Mouse (Mus musculus): Measurements from ENCODE around the gene Pxt1. TPM values are rescaled to one million over a fixed set of nuclear protein-coding genes. Genes with fewer than 3 reads are reported as not detected.
A peak's percentile ranks its signal among the peaks of the same experiment; 100 is the strongest.

Gene Pxt1
- polyA plus RNA-seq, 1 experiment from 2014 or later, result 0.16 TPM

- H3K4me3 ChIP-seq, result no peak overlapping the region
- no peaks in the 10 kb centered on the region for H3K36me3 ChIP-seq
- 93% methylated on average over 25 of the region's 25 CpGs for WGBS
- DNase-seq (ENCODE audit: low spot score), result no peak
- no peaks in the 10 kb centered on the region for H3K27me3 ChIP-seq (ENCODE audit: insufficient read depth, poor library complexity, severe bottlenecking)
- no peak overlapping the region for H3K27ac ChIP-seq
- H3K4me1 ChIP-seq (replicated peaks), result no peaks in the 10 kb centered on the region
- H3K9me3 ChIP-seq, result peaks cover 7% of the 10 kb centered on the region; the same call in 1 of the 2 replicates
Measured at GRCm38 (mm10) chr17:28940776-28941555, 2.7 kb downstream of the Pxt1 start.

- no peaks in the 10 kb centered on the region for H3K36me3 ChIP-seq
- no peak overlapping the region for H3K4me3 ChIP-seq
- no peaks in the 10 kb centered on the region for H3K4me1 ChIP-seq (replicated peaks)
- H3K27me3 ChIP-seq (ENCODE audit: insufficient read depth, poor library complexity, severe bottlenecking), result no peaks in the 10 kb centered on the region
- 82% methylated on average over 10 of the region's 10 CpGs for WGBS
- DNase-seq (ENCODE audit: low spot score), result peak; percentile 25
- no peak overlapping the region for H3K27ac ChIP-seq
- peaks cover 7% of the 10 kb centered on the region; the same call in 1 of the 2 replicates for H3K9me3 ChIP-seq
Measured at GRCm38 (mm10) chr17:28936622-28937345, 6.9 kb downstream of the Pxt1 start.

- Histone ChIP-seq H3K9me3 (peaks cover 7% of the 10 kb centered on the region; the same call in 1 of the 2 replicates), H3K36me3 (no peaks in the 10 kb centered on the region), H3K4me1 (replicated peaks) (0 out of 2 replicates have a peak, but pooled peaks cover 2% of the 10 kb centered on the region), H3K4me3 (no peak overlapping the region), H3K27ac (no peak overlapping the region), H3K27me3 (ENCODE audit: insufficient read depth, poor library complexity, severe bottlenecking) (no peaks in the 10 kb centered on the region)
- no peak for DNase-seq (ENCODE audit: low spot score)
- WGBS, result 87% methylated on average over 7 of the region's 7 CpGs
Measured at GRCm38 (mm10) chr17:28936133-28936532, 7.5 kb downstream of the Pxt1 start.

- no peaks in the 10 kb centered on the region for H3K36me3 ChIP-seq
- no peaks in the 10 kb centered on the region for H3K27me3 ChIP-seq (ENCODE audit: insufficient read depth, poor library complexity, severe bottlenecking)
- DNase-seq (ENCODE audit: low spot score), result no peak
- 79% methylated on average over 19 of the region's 19 CpGs for WGBS
- peaks cover 7% of the 10 kb centered on the region; the same call in 1 of the 2 replicates for H3K9me3 ChIP-seq
- H3K4me1 ChIP-seq (replicated peaks), result peaks cover 13% of the 10 kb centered on the region
- H3K27ac ChIP-seq, result no peak overlapping the region
- H3K4me3 ChIP-seq, result no peak overlapping the region
Measured at GRCm38 (mm10) chr17:28934120-28934916, 9.3 kb downstream of the Pxt1 start.

- Histone ChIP-seq H3K36me3 (no peaks in the 10 kb centered on the region), H3K9me3 (peaks cover 7% of the 10 kb centered on the region; the same call in 1 of the 2 replicates), H3K27me3 (ENCODE audit: insufficient read depth, poor library complexity, severe bottlenecking) (no peaks in the 10 kb centered on the region), H3K4me3 (no peak overlapping the region), H3K27ac (no peak overlapping the region), H3K4me1 (replicated peaks) (peaks cover 13% of the 10 kb centered on the region)
- no peak for DNase-seq (ENCODE audit: low spot score)
- WGBS, result 90% methylated on average over 4 of the region's 4 CpGs
Measured at GRCm38 (mm10) chr17:28932274-28932673, 11.4 kb downstream of the Pxt1 start.

- Histone ChIP-seq H3K4me1 (replicated peaks) (peaks cover 17% of the 10 kb centered on the region), H3K27ac (0 out of 2 replicates have a peak overlapping the region, but pooled peaks have one; percentile 88), H3K4me3 (no peak overlapping the region), H3K27me3 (ENCODE audit: insufficient read depth, poor library complexity, severe bottlenecking) (no peaks in the 10 kb centered on the region), H3K36me3 (no peaks in the 10 kb centered on the region), H3K9me3 (0 out of 2 replicates have a peak, but pooled peaks cover 1% of the 10 kb centered on the region)
- no peak for DNase-seq (ENCODE audit: low spot score)
- WGBS, result 93% methylated on average over 18 of the region's 18 CpGs
Measured at GRCm38 (mm10) chr17:28931436-28932211, 12.0 kb downstream of the Pxt1 start.

GRCm38 (mm10) chr17:28930392-28931074 is 13.1 kb downstream of the Pxt1 start:
- Histone ChIP-seq H3K36me3 (no peaks in the 10 kb centered on the region), H3K27me3 (ENCODE audit: insufficient read depth, poor library complexity, severe bottlenecking) (no peaks in the 10 kb centered on the region), H3K9me3 (no peaks in the 10 kb centered on the region), H3K4me3 (peak overlapping the region; percentile 33), H3K4me1 (replicated peaks) (peaks cover 27% of the 10 kb centered on the region), H3K27ac (peak overlapping the region; percentile 88)
- WGBS, result 28% methylated on average over 14 of the region's 14 CpGs
- peak; percentile 69 for DNase-seq (ENCODE audit: low spot score)

- H3K4me3 ChIP-seq, result no peak overlapping the region
- peaks cover 37% of the 10 kb centered on the region for H3K4me1 ChIP-seq (replicated peaks)
- no peak for DNase-seq (ENCODE audit: low spot score)
- 97% methylated on average over 4 of the region's 4 CpGs for WGBS
- no peaks in the 10 kb centered on the region for H3K27me3 ChIP-seq (ENCODE audit: insufficient read depth, poor library complexity, severe bottlenecking)
- H3K27ac ChIP-seq, result peak overlapping the region; percentile 88; the same call in 1 of the 2 replicates
- no peaks in the 10 kb centered on the region for H3K36me3 ChIP-seq
- H3K9me3 ChIP-seq, result no peaks in the 10 kb centered on the region
Measured at GRCm38 (mm10) chr17:28929369-28929768, 14.3 kb downstream of the Pxt1 start.

GRCm38 (mm10) chr17:28928004-28928403 is 15.6 kb downstream of the Pxt1 start:
- Histone ChIP-seq H3K36me3 (no peaks in the 10 kb centered on the region), H3K27ac (no peak overlapping the region), H3K4me1 (replicated peaks) (peaks cover 45% of the 10 kb centered on the region), H3K9me3 (no peaks in the 10 kb centered on the region), H3K4me3 (no peak overlapping the region), H3K27me3 (ENCODE audit: insufficient read depth, poor library complexity, severe bottlenecking) (no peaks in the 10 kb centered on the region)
- no peak for DNase-seq (ENCODE audit: low spot score)
- 89% methylated on average over 9 of the region's 9 CpGs for WGBS

GRCm38 (mm10) chr17:28926866-28927635 is 16.6 kb downstream of the Pxt1 start:
- Histone ChIP-seq H3K27me3 (ENCODE audit: insufficient read depth, poor library complexity, severe bottlenecking) (no peaks in the 10 kb centered on the region), H3K36me3 (no peaks in the 10 kb centered on the region), H3K4me3 (no peak overlapping the region), H3K9me3 (no peaks in the 10 kb centered on the region), H3K4me1 (replicated peaks) (peaks cover 47% of the 10 kb centered on the region), H3K27ac (peak overlapping the region; percentile 54; the same call in 1 of the 2 replicates)
- DNase-seq (ENCODE audit: low spot score), result peak; percentile 60
- 52% methylated on average over 15 of the region's 15 CpGs for WGBS

- no peaks in the 10 kb centered on the region for H3K27me3 ChIP-seq (ENCODE audit: insufficient read depth, poor library complexity, severe bottlenecking)
Measured at GRCm38 (mm10) chr17:28926380-28926779, 17.3 kb downstream of the Pxt1 start.

More at GRCm38 (mm10) chr17:28926380-28926779, 17.3 kb downstream of the Pxt1 start:
- 20% methylated on average over 13 of the region's 13 CpGs for WGBS
- Histone ChIP-seq H3K9me3 (no peaks in the 10 kb centered on the region), H3K4me1 (replicated peaks) (peaks cover 44% of the 10 kb centered on the region), H3K27ac (peak overlapping the region; percentile 62), H3K36me3 (no peaks in the 10 kb centered on the region), H3K4me3 (no peak overlapping the region)
- peak; percentile 86 for DNase-seq (ENCODE audit: low spot score)

Measured in hindbrain, embryonic 10.5 days (tissue).